Mouse (Mus musculus) heart, embryonic 11.5 days (tissue): ENCODE results near the gene Lgals3bp. TPM values are rescaled to one million over a fixed set of nuclear protein-coding genes. Genes with fewer than 3 reads are reported as not detected.
"Not testable (repeated sequence)": the region's sequence is repeated elsewhere in the genome, so short reads cannot be mapped to it uniquely, and the experiment has no call there.

Experiments used
- ATAC-seq: fragments of 200-750 bp; cut with Nextera tagmentation; replicated peaks from 2 replicates; pipeline ENCODE4 v1.8.0; 2017; ENCODE audit warnings: moderate library complexity; ENCODE audit not compliant: insufficient number of reproducible peaks, low FRiP score, low TSS enrichment
- H3K27ac ChIP-seq: fragments of 300-500 bp; sonication (generic); 2 replicates; pipeline ENCODE4 v1.5.1; 2014; ENCODE audit warnings: mild to moderate bottlenecking, low read depth, low read length
- H3K27me3 ChIP-seq: fragments of 300-500 bp; sonication (generic); 2 replicates; pipeline ENCODE4 v1.6.1; 2014; ENCODE audit warnings: mild to moderate bottlenecking, low read length, mixed read lengths; ENCODE audit not compliant: control insufficient read depth, insufficient read depth
- H3K36me3 ChIP-seq: fragments of 300-500 bp; sonication (generic); 2 replicates; pipeline ENCODE4 v1.6.1; 2014; ENCODE audit warnings: mild to moderate bottlenecking, low read length, moderate library complexity, mixed read lengths; ENCODE audit not compliant: control insufficient read depth, insufficient read depth
- H3K4me1 ChIP-seq: fragments of 300-500 bp; sonication (generic); 2 replicates; pipeline ENCODE4 v1.6.1; 2014; ENCODE audit warnings: low read length; ENCODE audit not compliant: control insufficient read depth, insufficient read depth
- H3K4me2 ChIP-seq: fragments of 300-500 bp; sonication (generic); 2 replicates; pipeline ENCODE4 v1.6.1; 2014; ENCODE audit warnings: mild to moderate bottlenecking, moderate library complexity
- H3K4me3 ChIP-seq: fragments of 300-500 bp; sonication (generic); 2 replicates; pipeline ENCODE4 v1.5.1; 2014; ENCODE audit warnings: low read depth, low read length
- H3K9ac ChIP-seq: fragments of 300-500 bp; sonication (generic); 2 replicates; pipeline ENCODE4 v1.6.1; 2014; ENCODE audit warnings: mild to moderate bottlenecking, low read depth, low read length, moderate library complexity
- H3K9me3 ChIP-seq: fragments of 300-500 bp; sonication (generic); replicated peaks from 2 replicates; pipeline ENCODE4 v1.6.1; 2016; ENCODE audit warnings: low read length; ENCODE audit not compliant: control insufficient read depth
- WGBS: fragments of 180-500 bp; shearing (Covaris S2); extraction: QIAGEN DNeasy Blood & Tissue Kit; methylation state at CpG from one replicate; pipeline ENCODE4 v1.1.7; 2014; ENCODE audit not compliant: insufficient replicate concordance; 5-methylcytosine and 5-hydroxymethylcytosine counted together
- polyA plus RNA-seq: library from polyadenylated mRNA; unstranded; fragments of >200 nt; fragmentation: Nextera tagmentation; extraction: Ambion mirVana; gene quantifications from 2 replicates; pipeline ENCODE4 v1.2.1, GENCODE M21; 2014

The Lgals3bp gene
- polyA plus RNA-seq, 1 experiment from 2014 or later: 3.1 TPM

GRCm38 (mm10) chr11:118400566-118400936, 1.3 kb downstream of the Lgals3bp start:
- Histone ChIP-seq H3K36me3 (no peaks in the 10 kb centered on the region), H3K9me3 (no peaks in the 10 kb centered on the region), H3K27ac (peak overlapping the region; percentile 51), H3K27me3 (no peaks in the 10 kb centered on the region), H3K4me2 (no peak overlapping the region), H3K4me1 (peaks cover 32% of the 10 kb centered on the region), H3K9ac (no peak overlapping the region), H3K4me3 (no peak overlapping the region)
- 0 out of 2 replicates have a peak, but pooled peaks have one; percentile 5 for ATAC-seq
- WGBS: 9% methylated on average over 6 of the region's 6 CpGs

- no peak overlapping the region for H3K9ac ChIP-seq
- H3K4me1 ChIP-seq: peaks cover 32% of the 10 kb centered on the region
- H3K9me3 ChIP-seq: no peaks in the 10 kb centered on the region
- no peak for ATAC-seq
- 29% methylated on average over 5 of the region's 5 CpGs for WGBS
- H3K36me3 ChIP-seq: no peaks in the 10 kb centered on the region
- peak overlapping the region; percentile 51 for H3K27ac ChIP-seq
- no peaks in the 10 kb centered on the region for H3K27me3 ChIP-seq
- H3K4me3 ChIP-seq: no peak overlapping the region
- no peak overlapping the region for H3K4me2 ChIP-seq
Observed at GRCm38 (mm10) chr11:118399891-118400565, 1.9 kb downstream of the Lgals3bp start.

GRCm38 (mm10) chr11:118397806-118398530, 3.9 kb downstream of the Lgals3bp start:
- Histone ChIP-seq H3K9ac (no peak overlapping the region), H3K27me3 (no peaks in the 10 kb centered on the region), H3K36me3 (no peaks in the 10 kb centered on the region), H3K4me3 (no peak overlapping the region), H3K4me1 (peaks cover 30% of the 10 kb centered on the region), H3K27ac (no peak overlapping the region), H3K4me2 (no peak overlapping the region), H3K9me3 (no peaks in the 10 kb centered on the region)
- ATAC-seq: no peak
- WGBS: 92% methylated on average over 26 of the region's 26 CpGs

GRCm38 (mm10) chr11:118394538-118394937, 7.4 kb downstream of the Lgals3bp start:
- Histone ChIP-seq H3K9me3 (no peaks in the 10 kb centered on the region), H3K4me3 (no peak overlapping the region), H3K27me3 (no peaks in the 10 kb centered on the region), H3K36me3 (no peaks in the 10 kb centered on the region), H3K27ac (no peak overlapping the region), H3K4me2 (no peak overlapping the region), H3K4me1 (peaks cover 2% of the 10 kb centered on the region), H3K9ac (no peak overlapping the region)
- WGBS: 54% methylated on average over 6 of the region's 6 CpGs
- no peak for ATAC-seq

- ATAC-seq: no peak
Observed at GRCm38 (mm10) chr11:118393991-118394390, 7.9 kb downstream of the Lgals3bp start.

GRCm38 (mm10) chr11:118387816-118388215, 14.1 kb downstream of the Lgals3bp start:
- H3K9me3 ChIP-seq, H3K4me1 ChIP-seq, H3K36me3 ChIP-seq, H3K9ac ChIP-seq, H3K4me2 ChIP-seq, H3K27me3 ChIP-seq, H3K27ac ChIP-seq, ATAC-seq, H3K4me3 ChIP-seq: not testable (repeated sequence)
- 88% methylated on average over 13 of the region's 13 CpGs for WGBS

More at GRCm38 (mm10) chr11:118393991-118394390, 7.9 kb downstream of the Lgals3bp start:
- no peak overlapping the region for H3K27ac ChIP-seq
- no peaks in the 10 kb centered on the region for H3K4me1 ChIP-seq
- H3K36me3 ChIP-seq: no peaks in the 10 kb centered on the region
- no peaks in the 10 kb centered on the region for H3K9me3 ChIP-seq
- H3K4me2 ChIP-seq: no peak overlapping the region
- 58% methylated on average over 5 of the region's 5 CpGs for WGBS
- H3K4me3 ChIP-seq: no peak overlapping the region
- no peaks in the 10 kb centered on the region for H3K27me3 ChIP-seq
- H3K9ac ChIP-seq: no peak overlapping the region

- no peak for ATAC-seq
- no peak overlapping the region for H3K27ac ChIP-seq
- H3K9ac ChIP-seq: no peak overlapping the region
- H3K27me3 ChIP-seq: no peaks in the 10 kb centered on the region
- peaks cover 5% of the 10 kb centered on the region for H3K4me1 ChIP-seq
- WGBS: 39% methylated on average over 11 of the region's 11 CpGs
- no peak overlapping the region for H3K4me2 ChIP-seq
- H3K9me3 ChIP-seq: no peaks in the 10 kb centered on the region
- H3K4me3 ChIP-seq: no peak overlapping the region
- no peaks in the 10 kb centered on the region for H3K36me3 ChIP-seq
Observed at GRCm38 (mm10) chr11:118379251-118380009, 22.5 kb downstream of the Lgals3bp start.

GRCm38 (mm10) chr11:118378656-118379055, 23.2 kb downstream of the Lgals3bp start:
- Histone ChIP-seq H3K4me2 (no peak overlapping the region), H3K36me3 (no peaks in the 10 kb centered on the region), H3K4me3 (no peak overlapping the region), H3K27ac (no peak overlapping the region), H3K4me1 (peaks cover 5% of the 10 kb centered on the region), H3K27me3 (no peaks in the 10 kb centered on the region), H3K9ac (no peak overlapping the region), H3K9me3 (no peaks in the 10 kb centered on the region)
- ATAC-seq: no peak
- WGBS: 77% methylated on average over 6 of the region's 6 CpGs
